Mouse (Mus musculus) neural tube, embryonic 14.5 days (tissue): Measurements from ENCODE around the gene Slc20a1. TPM values are rescaled to one million over a fixed set of nuclear protein-coding genes. Genes with fewer than 3 reads are reported as not detected.

Experiments used
- ATAC-seq: fragments of 200-750 bp; cut with Nextera tagmentation; 2 replicates; pipeline ENCODE4 v1.8.0; 2017; ENCODE audit warnings: low read depth, mild to moderate bottlenecking, moderate TSS enrichment, moderate library complexity
- H3K27ac ChIP-seq: fragments of 300-500 bp; sonication (generic); 2 replicates; pipeline ENCODE4 v1.5.1; 2014; ENCODE audit warnings: low read depth, mild to moderate bottlenecking, control low read depth, low read length, moderate library complexity, mixed read lengths
- H3K27me3 ChIP-seq: fragments of 300-500 bp; sonication (generic); 2 replicates; pipeline ENCODE4 v1.6.1; 2014; ENCODE audit warnings: low read length; ENCODE audit not compliant: control insufficient read depth, insufficient read depth
- H3K36me3 ChIP-seq: fragments of 300-500 bp; sonication (generic); 2 replicates; pipeline ENCODE4 v1.6.1; 2014; ENCODE audit warnings: low read length, mixed read lengths; ENCODE audit not compliant: control insufficient read depth, insufficient read depth
- H3K4me1 ChIP-seq: fragments of 300-500 bp; sonication (generic); 2 replicates; pipeline ENCODE4 v1.6.1; 2014; ENCODE audit warnings: low read length; ENCODE audit not compliant: control insufficient read depth, insufficient read depth
- H3K4me2 ChIP-seq: fragments of 300-500 bp; sonication (generic); 2 replicates; pipeline ENCODE4 v1.6.1; 2014; ENCODE audit warnings: mild to moderate bottlenecking, low read depth, low read length, control low read depth
- H3K4me3 ChIP-seq: fragments of 300-500 bp; sonication (generic); 2 replicates; pipeline ENCODE4 v1.5.1; 2014; ENCODE audit warnings: low read depth, low read length, control low read depth, mixed read lengths
- H3K9ac ChIP-seq: fragments of 300-500 bp; sonication (generic); replicated peaks from 2 replicates; pipeline ENCODE4 v1.6.1; 2014; ENCODE audit warnings: low read depth, mild to moderate bottlenecking, control low read depth, low read length, mixed read lengths
- H3K9me3 ChIP-seq: fragments of 300-500 bp; sonication (generic); 2 replicates; pipeline ENCODE4 v1.6.1; 2016; ENCODE audit warnings: low read length; ENCODE audit not compliant: control insufficient read depth
- WGBS: fragments of 180-500 bp; shearing (Covaris S2); extraction: QIAGEN DNeasy Blood & Tissue Kit; methylation state at CpG from one replicate; pipeline ENCODE4 v1.1.7; 2014; 5-methylcytosine and 5-hydroxymethylcytosine counted together
- polyA plus RNA-seq: library from polyadenylated mRNA; unstranded; fragments of >200 nt; fragmentation: Nextera tagmentation; extraction: Ambion mirVana; gene quantifications from 2 replicates; pipeline ENCODE4 v1.2.1, GENCODE M21; 2014

Gene Slc20a1
- polyA plus RNA-seq, 1 experiment from 2014 or later, result 56.3 TPM

DNA sequence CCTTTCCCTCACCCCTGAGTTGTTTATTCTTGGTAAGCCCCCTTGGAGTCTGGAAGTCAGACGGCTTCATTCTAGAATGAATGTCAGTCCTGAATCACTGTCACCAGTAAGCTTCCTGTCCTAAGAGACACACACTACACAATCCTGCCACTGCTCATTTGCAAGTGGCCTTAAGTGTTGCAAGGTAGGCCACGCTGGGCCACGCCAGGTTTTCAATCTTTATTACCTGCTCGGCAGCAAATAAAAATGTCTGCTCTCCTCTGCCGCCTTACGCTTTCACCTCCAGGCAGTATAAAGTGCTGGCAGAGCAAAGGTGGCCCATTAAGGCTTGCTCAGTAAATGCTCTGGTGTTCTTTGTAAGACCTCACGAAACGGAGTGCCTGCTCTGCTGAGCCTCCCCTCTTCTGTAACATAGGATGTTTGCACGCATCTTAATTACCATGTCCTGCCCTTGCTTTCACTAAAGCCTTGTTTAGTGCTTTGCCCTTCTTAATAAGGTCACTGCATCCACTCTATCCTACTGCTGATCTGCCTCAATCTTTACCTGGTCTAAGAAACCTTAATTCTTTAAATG, 19.1 kb downstream of the Slc20a1 start:
- no peak overlapping the region for H3K9ac ChIP-seq
- ATAC-seq, result no peak
- H3K4me1 ChIP-seq, result no peaks in the 10 kb centered on the region
- no peaks in the 10 kb centered on the region for H3K27me3 ChIP-seq
- H3K27ac ChIP-seq, result no peak overlapping the region
- H3K36me3 ChIP-seq, result no peaks in the 10 kb centered on the region
- 64% methylated on average over 9 of the region's 9 CpGs for WGBS
- H3K9me3 ChIP-seq, result no peaks in the 10 kb centered on the region
- H3K4me3 ChIP-seq, result no peak overlapping the region
- H3K4me2 ChIP-seq, result no peak overlapping the region

DNA sequence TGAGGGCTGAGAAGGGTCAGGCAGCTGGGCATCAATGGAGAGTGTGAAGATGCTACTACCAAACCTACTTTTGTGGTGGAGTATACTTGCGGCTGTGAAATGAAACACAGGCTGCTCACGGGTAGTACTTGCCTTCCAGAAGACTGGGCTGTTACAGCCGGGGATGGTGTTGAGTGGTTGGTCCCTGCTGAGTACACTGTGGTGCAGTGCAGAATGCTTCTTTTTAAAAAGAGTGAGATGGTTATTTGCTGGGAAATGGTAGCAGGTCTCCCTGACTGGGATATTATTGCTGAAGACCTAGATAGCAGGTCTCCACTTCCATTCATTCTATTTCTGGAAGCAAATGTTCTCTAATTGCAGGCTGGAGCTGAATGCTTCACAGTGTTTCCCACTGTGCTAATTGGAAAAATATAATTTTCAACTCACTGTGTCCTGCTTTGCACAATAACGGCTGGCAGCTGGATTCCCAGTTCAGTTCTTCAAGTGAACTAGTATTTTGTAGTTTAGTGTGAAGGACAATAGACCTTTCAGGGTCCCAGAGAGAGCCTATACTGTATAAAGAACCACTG, 20.1 kb downstream of the Slc20a1 start:
- ATAC-seq, result no peak
- Histone ChIP-seq H3K4me2 (no peak overlapping the region), H3K4me3 (no peak overlapping the region), H3K27ac (no peak overlapping the region), H3K36me3 (no peaks in the 10 kb centered on the region), H3K9ac (no peak overlapping the region), H3K4me1 (no peaks in the 10 kb centered on the region), H3K9me3 (no peaks in the 10 kb centered on the region), H3K27me3 (no peaks in the 10 kb centered on the region)
- whole genome bisulfite sequencing, result 66% methylated on average over 4 of the region's 4 CpGs

DNA sequence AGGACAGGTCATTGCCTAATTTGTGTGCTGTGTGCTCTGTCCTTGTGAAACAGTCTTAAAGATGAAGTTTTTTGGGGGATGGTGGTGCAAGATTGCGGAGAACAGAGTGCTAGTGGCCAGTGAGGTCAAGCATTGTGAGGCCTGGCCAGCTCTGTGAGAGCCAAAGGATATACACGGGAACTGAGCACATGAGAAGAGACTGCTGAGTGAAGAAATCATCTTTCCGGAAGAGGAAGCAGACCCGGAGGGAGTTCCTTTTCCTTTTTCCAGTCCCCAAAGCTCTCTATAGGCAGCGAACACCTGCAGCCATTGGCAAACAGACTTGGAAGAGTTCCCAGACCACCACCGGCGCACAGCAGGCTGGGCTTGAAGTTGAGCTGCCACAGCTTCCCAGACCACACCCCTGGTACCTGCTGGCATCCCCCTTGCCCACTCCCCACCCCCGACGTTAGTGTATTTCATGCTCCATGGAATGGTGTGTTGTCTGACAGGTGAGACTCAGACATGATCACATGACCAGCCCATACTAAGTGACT, 22.6 kb downstream of the Slc20a1 start:
- Histone ChIP-seq H3K27ac (no peak overlapping the region), H3K36me3 (no peaks in the 10 kb centered on the region), H3K4me1 (no peaks in the 10 kb centered on the region), H3K9ac (no peak overlapping the region), H3K4me3 (no peak overlapping the region), H3K9me3 (no peaks in the 10 kb centered on the region), H3K27me3 (no peaks in the 10 kb centered on the region), H3K4me2 (no peak overlapping the region)
- WGBS, result 75% methylated on average over 9 of the region's 9 CpGs
- no peak for ATAC-seq

DNA sequence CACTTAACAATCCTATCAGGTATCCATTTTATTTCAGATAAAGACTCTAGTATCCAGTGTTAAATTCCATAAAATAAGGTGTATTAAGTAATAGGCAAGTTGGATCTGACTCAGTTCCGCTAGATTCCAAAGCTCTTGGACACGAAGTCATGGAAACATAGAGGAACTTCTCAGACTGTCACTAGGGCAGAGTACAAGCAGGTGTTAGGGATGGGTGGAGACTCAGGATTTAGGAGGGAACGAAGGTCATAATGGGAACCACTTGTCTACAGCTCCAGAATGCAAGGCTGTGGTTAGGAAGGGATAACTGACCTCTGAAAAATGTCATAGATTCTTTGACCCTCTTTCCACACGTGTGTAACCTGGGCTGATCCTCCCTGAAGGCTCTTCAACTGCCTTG, 25.6 kb downstream of the Slc20a1 start:
- Histone ChIP-seq H3K4me2 (no peak overlapping the region), H3K27ac (no peak overlapping the region), H3K4me1 (no peaks in the 10 kb centered on the region), H3K9me3 (no peaks in the 10 kb centered on the region), H3K9ac (no peak overlapping the region), H3K36me3 (no peaks in the 10 kb centered on the region), H3K27me3 (no peaks in the 10 kb centered on the region), H3K4me3 (no peak overlapping the region)
- ATAC-seq, result no peak
- 89% methylated on average over 4 of the region's 4 CpGs for WGBS

DNA sequence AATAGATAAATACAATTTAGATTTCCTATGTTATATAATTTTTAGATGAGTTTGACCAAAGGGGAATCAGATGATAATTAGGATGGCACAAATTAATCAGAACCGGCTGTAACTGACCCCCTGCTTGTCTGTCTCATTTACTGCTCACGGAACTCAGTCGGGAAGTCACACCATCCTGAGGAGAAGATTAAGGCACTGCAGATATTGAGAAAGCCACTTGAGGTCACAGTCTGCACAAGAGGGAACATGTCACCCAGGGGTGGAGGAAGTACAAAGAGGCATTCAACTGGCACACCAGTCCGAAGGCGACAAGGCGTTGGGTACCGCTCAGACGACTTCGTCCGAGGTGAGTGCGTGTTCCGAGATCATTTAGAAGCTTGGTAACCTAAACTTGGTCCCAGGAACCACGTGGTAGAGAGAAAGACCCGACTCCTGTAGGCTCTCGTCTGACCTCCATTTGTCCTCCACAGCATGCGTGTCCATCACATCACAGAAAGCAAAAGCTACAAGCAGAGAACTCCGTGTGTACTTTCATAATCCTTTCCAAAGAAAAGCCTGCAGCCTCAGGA, 26.8 kb downstream of the Slc20a1 start:
- no peaks in the 10 kb centered on the region for H3K36me3 ChIP-seq
- no peaks in the 10 kb centered on the region for H3K4me1 ChIP-seq
- H3K9me3 ChIP-seq, result no peaks in the 10 kb centered on the region
- no peak overlapping the region for H3K9ac ChIP-seq
- 90% methylated on average over 17 of the region's 17 CpGs for whole genome bisulfite sequencing
- no peak overlapping the region for H3K27ac ChIP-seq
- no peak overlapping the region for H3K4me2 ChIP-seq
- no peak for ATAC-seq
- H3K27me3 ChIP-seq, result no peaks in the 10 kb centered on the region
- no peak overlapping the region for H3K4me3 ChIP-seq

DNA sequence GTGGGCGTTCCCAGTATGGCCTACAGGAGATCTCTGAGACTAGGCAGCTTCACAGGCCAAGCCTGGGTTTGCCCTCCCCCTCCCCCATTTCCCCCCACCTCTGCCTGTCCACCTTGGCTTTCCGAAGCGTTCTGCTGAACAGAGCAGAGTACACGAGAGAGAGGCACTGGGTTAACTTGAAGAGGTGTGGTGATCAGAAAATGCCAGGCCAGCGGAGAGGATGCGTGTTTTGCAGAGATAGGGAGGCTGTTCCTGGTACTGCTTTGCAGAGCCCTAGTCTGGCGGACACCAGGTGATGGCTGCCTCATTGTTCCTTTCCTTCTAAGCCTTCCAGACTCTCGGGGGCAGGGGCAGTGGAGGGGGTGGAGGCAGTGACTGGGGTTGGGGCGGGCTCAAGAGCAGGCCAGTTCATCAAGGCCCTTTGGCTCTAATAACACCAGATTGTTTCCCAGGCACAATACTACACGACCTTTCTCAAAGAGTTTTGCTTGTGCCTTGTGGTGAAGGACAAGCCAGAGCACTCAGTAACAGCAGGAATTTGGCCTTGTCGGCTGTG, 27.8 kb downstream of the Slc20a1 start:
- H3K27ac ChIP-seq, result no peak overlapping the region
- no peaks in the 10 kb centered on the region for H3K4me1 ChIP-seq
- H3K9me3 ChIP-seq, result no peaks in the 10 kb centered on the region
- no peak for ATAC-seq
- H3K9ac ChIP-seq, result no peak overlapping the region
- no peaks in the 10 kb centered on the region for H3K36me3 ChIP-seq
- no peaks in the 10 kb centered on the region for H3K27me3 ChIP-seq
- 71% methylated on average over 11 of the region's 11 CpGs for WGBS
- H3K4me2 ChIP-seq, result no peak overlapping the region
- H3K4me3 ChIP-seq, result no peak overlapping the region

DNA sequence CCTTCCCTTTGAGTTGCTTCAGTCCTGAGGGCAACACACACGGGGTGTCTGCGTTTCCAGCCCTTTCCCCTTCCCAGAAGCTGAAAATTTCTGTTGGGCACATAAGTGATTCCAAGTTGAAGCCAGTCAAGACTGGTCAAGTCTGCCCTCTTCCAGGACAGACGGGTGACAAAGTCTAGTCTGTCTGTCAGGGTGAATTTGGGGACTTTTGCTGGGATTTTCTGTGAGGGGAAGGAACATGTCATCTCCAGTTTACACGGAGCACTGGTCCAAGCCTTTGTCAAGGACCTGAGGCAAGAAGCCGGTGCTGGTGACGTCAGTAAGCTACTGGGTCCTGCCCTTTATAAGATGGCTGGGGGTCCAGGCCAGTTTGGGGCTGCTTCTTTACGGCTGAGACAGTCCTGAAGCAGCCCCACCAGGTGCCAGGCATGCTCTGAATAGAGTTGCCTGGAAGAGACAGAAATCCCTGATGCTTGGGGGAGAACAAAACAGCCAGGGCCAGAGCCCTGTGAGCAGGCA, 28.5 kb downstream of the Slc20a1 start:
- 81% methylated on average over 7 of the region's 7 CpGs for WGBS
- H3K4me3 ChIP-seq, result no peak overlapping the region
- no peak overlapping the region for H3K9ac ChIP-seq
- H3K27me3 ChIP-seq, result no peaks in the 10 kb centered on the region
- no peak overlapping the region for H3K4me2 ChIP-seq
- H3K27ac ChIP-seq, result no peak overlapping the region
- H3K9me3 ChIP-seq, result no peaks in the 10 kb centered on the region
- ATAC-seq, result no peak
- H3K36me3 ChIP-seq, result no peaks in the 10 kb centered on the region
- no peaks in the 10 kb centered on the region for H3K4me1 ChIP-seq

DNA sequence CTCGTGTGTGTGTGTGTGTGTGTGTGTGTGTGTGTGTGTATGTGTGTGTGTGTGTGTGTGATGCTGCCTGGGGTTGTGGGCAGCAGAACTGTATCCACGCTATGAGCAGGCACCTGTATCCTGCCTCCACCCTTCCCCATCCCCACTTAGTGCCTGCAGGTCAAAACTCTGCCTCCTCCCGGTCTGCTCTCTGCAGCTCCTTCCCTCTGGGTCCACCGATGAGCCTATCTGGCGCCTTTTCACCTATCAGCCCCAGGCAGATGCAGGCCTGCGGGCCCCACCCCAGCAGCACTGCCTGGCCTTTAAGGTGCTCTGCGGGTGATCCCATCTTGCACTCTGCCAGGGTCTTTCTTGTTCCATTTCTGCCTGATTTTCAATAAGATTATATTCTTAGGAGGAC, 29.1 kb downstream of the Slc20a1 start:
- Histone ChIP-seq H3K4me3 (no peak overlapping the region), H3K27ac (no peak overlapping the region), H3K4me1 (no peaks in the 10 kb centered on the region), H3K36me3 (no peaks in the 10 kb centered on the region), H3K27me3 (no peaks in the 10 kb centered on the region), H3K9ac (no peak overlapping the region), H3K9me3 (no peaks in the 10 kb centered on the region), H3K4me2 (no peak overlapping the region)
- WGBS, result 78% methylated on average over 6 of the region's 7 CpGs
- ATAC-seq, result no peak

DNA sequence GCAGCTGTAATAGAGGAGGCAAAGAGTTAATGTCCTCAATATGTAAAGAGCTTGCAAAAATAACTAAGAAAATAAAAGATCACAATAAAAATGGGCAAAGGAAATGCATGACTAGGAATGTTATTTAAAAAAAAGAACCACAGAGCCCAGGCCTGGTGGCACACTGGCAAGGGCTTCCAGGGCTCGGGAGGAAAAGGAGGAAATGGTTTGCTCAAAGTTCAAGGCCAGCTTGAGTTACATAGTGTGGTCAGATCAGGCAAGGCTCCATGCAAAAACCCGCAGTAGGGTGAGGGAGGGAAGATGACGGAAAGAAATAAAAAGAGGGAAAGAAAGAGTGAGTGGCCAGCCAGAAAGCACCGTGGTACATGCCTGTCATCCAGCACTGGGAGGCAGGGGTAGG, 30.0 kb downstream of the Slc20a1 start:
- Histone ChIP-seq H3K4me3 (no peak overlapping the region), H3K9me3 (no peaks in the 10 kb centered on the region), H3K36me3 (no peaks in the 10 kb centered on the region), H3K4me1 (no peaks in the 10 kb centered on the region), H3K9ac (no peak overlapping the region), H3K27ac (no peak overlapping the region), H3K27me3 (no peaks in the 10 kb centered on the region), H3K4me2 (no peak overlapping the region)
- ATAC-seq, result no peak
- 95% methylated on average over 4 of the region's 4 CpGs for WGBS
